Mouse (Mus musculus): ENCODE data around the gene Fgfr2. TPM values are rescaled to one million over a fixed set of nuclear protein-coding genes. Genes with fewer than 3 reads are reported as not detected.

Gene Fgfr2
- polyA plus RNA-seq, 1 experiment from 2014 or later, result 92.0 TPM

DNA sequence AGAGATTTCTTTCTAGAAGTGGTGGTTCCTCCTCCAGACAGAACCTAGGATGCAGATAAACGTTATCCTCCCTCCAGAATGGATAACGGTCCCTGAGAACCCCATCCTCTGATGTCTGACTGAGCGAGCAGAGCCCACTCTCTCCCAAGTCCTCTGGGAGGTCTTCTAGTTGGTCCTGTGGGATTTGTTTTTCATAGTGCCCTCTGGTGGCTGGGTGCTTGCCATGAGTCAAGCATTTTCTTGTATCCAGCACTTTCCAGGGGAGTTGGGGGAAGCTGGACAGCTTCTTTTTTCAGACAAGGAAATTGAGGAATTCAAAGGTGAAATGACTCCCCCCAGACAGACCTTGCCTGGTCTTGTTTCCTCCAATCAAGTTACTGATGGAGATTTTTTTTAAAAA lies 651.8 kb downstream of the Fgfr2 start:
- H3K27ac ChIP-seq (ENCODE audit: low read depth, low read length), result no peak overlapping the region
- no peaks in the 10 kb centered on the region for H3K4me1 ChIP-seq (ENCODE audit: control insufficient read depth, insufficient read depth, low read length)
- H3K4me2 ChIP-seq, result no peak overlapping the region
- ATAC-seq (ENCODE audit: low FRiP score), result no peak
- no peak overlapping the region for H3K9ac ChIP-seq (ENCODE audit: low read length)
- no peaks in the 10 kb centered on the region for H3K36me3 ChIP-seq (ENCODE audit: control insufficient read depth, insufficient read depth, low read length)
- no peaks in the 10 kb centered on the region; the same call in 1 of the 2 replicates for H3K27me3 ChIP-seq (ENCODE audit: control insufficient read depth, insufficient read depth, low read length)
- H3K9me3 ChIP-seq (ENCODE audit: control insufficient read depth, low read length), result no peaks in the 10 kb centered on the region
- WGBS, result 44% methylated on average over 3 of the region's 3 CpGs
- no peak for DNase-seq (ENCODE audit: low spot score, missing footprints)
- no peak overlapping the region for H3K4me3 ChIP-seq (ENCODE audit: low read depth, low read length)

DNA sequence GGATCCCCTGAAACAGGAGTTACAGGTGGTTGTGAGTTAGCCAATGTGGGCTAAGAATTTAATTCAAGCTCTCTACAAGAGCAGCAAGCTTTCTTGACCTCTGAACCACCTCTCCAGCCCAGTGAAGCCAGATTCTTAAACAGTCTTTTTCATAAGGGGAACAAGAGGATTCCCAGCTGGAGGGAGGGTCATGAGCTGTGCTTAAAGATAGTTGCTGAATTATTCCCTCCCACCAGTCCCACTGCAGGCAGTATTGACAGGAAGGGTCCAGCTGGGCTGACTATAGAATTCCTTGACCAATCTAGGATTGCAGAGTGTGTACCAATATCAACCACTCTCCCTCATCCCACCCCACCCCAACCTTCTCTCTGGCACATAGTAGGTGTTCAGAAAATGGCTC lies 654.8 kb downstream of the Fgfr2 start:
- Histone ChIP-seq H3K9me3 (ENCODE audit: control insufficient read depth, low read length) (no peaks in the 10 kb centered on the region), H3K4me3 (ENCODE audit: low read depth, low read length) (no peak overlapping the region), H3K9ac (ENCODE audit: low read length) (no peak overlapping the region), H3K4me2 (no peak overlapping the region), H3K27ac (ENCODE audit: low read depth, low read length) (no peak overlapping the region), H3K4me1 (ENCODE audit: control insufficient read depth, insufficient read depth, low read length) (no peaks in the 10 kb centered on the region), H3K27me3 (ENCODE audit: control insufficient read depth, insufficient read depth, low read length) (no peaks in the 10 kb centered on the region), H3K36me3 (ENCODE audit: control insufficient read depth, insufficient read depth, low read length) (no peaks in the 10 kb centered on the region)
- ATAC-seq (ENCODE audit: low FRiP score) (no peak), DNase-seq (ENCODE audit: low spot score, missing footprints) (no peak)

GRCm38 (mm10) chr7:132465897-132466296 lies 657.3 kb downstream of the Fgfr2 start:
- Histone ChIP-seq H3K9me3 (ENCODE audit: control insufficient read depth, low read length) (no peaks in the 10 kb centered on the region), H3K27ac (ENCODE audit: low read depth, low read length) (no peak overlapping the region), H3K36me3 (ENCODE audit: control insufficient read depth, insufficient read depth, low read length) (no peaks in the 10 kb centered on the region), H3K4me1 (ENCODE audit: control insufficient read depth, insufficient read depth, low read length) (no peaks in the 10 kb centered on the region), H3K4me2 (no peak overlapping the region), H3K9ac (ENCODE audit: low read length) (no peak overlapping the region), H3K4me3 (ENCODE audit: low read depth, low read length) (no peak overlapping the region), H3K27me3 (ENCODE audit: control insufficient read depth, insufficient read depth, low read length) (no peaks in the 10 kb centered on the region)
- WGBS, result 91% methylated on average over 5 of the region's 5 CpGs
- DNase-seq (ENCODE audit: low spot score, missing footprints), result no peak
- no peak for ATAC-seq (ENCODE audit: low FRiP score)

GRCm38 (mm10) chr7:132464894-132465293 lies 658.3 kb downstream of the Fgfr2 start:
- H3K9ac ChIP-seq (ENCODE audit: low read length), result no peak overlapping the region
- no peak overlapping the region for H3K4me3 ChIP-seq (ENCODE audit: low read depth, low read length)
- DNase-seq (ENCODE audit: low spot score, missing footprints) (no peak), ATAC-seq (ENCODE audit: low FRiP score) (no peak)
- H3K36me3 ChIP-seq (ENCODE audit: control insufficient read depth, insufficient read depth, low read length), result no peaks in the 10 kb centered on the region
- WGBS, result 78% methylated on average over 1 of the region's 1 CpGs
- H3K4me1 ChIP-seq (ENCODE audit: control insufficient read depth, insufficient read depth, low read length), result no peaks in the 10 kb centered on the region
- no peaks in the 10 kb centered on the region for H3K9me3 ChIP-seq (ENCODE audit: control insufficient read depth, low read length)
- no peaks in the 10 kb centered on the region for H3K27me3 ChIP-seq (ENCODE audit: control insufficient read depth, insufficient read depth, low read length)
- H3K27ac ChIP-seq (ENCODE audit: low read depth, low read length), result no peak overlapping the region
- no peak overlapping the region for H3K4me2 ChIP-seq

GRCm38 (mm10) chr7:132458493-132458892 lies 664.7 kb downstream of the Fgfr2 start:
- Histone ChIP-seq H3K27me3 (ENCODE audit: control insufficient read depth, insufficient read depth, low read length) (no peaks in the 10 kb centered on the region; the same call in 1 of the 2 replicates), H3K9me3 (ENCODE audit: control insufficient read depth, low read length) (no peaks in the 10 kb centered on the region; the same call in 1 of the 2 replicates), H3K9ac (ENCODE audit: low read length) (no peak overlapping the region), H3K36me3 (ENCODE audit: control insufficient read depth, insufficient read depth, low read length) (no peaks in the 10 kb centered on the region), H3K27ac (ENCODE audit: low read depth, low read length) (peak overlapping the region; percentile 31; the same call in 1 of the 2 replicates), H3K4me3 (ENCODE audit: low read depth, low read length) (no peak overlapping the region), H3K4me2 (no peak overlapping the region), H3K4me1 (ENCODE audit: control insufficient read depth, insufficient read depth, low read length) (peaks cover 13% of the 10 kb centered on the region)
- ATAC-seq (ENCODE audit: low FRiP score) (no peak), DNase-seq (ENCODE audit: low spot score, missing footprints) (no peak)
- WGBS, result 41% methylated on average over 7 of the region's 7 CpGs

GRCm38 (mm10) chr7:132455071-132455720 lies 668.0 kb downstream of the Fgfr2 start:
- Histone ChIP-seq H3K36me3 (ENCODE audit: control insufficient read depth, insufficient read depth, low read length) (no peaks in the 10 kb centered on the region), H3K27ac (ENCODE audit: low read depth, low read length) (no peak overlapping the region), H3K9me3 (ENCODE audit: control insufficient read depth, low read length) (no peaks in the 10 kb centered on the region; the same call in 1 of the 2 replicates), H3K4me3 (ENCODE audit: low read depth, low read length) (no peak overlapping the region), H3K27me3 (ENCODE audit: control insufficient read depth, insufficient read depth, low read length) (no peaks in the 10 kb centered on the region; the same call in 1 of the 2 replicates), H3K4me2 (no peak overlapping the region), H3K4me1 (ENCODE audit: control insufficient read depth, insufficient read depth, low read length) (peaks cover 13% of the 10 kb centered on the region), H3K9ac (ENCODE audit: low read length) (no peak overlapping the region)
- WGBS, result 42% methylated on average over 11 of the region's 11 CpGs
- no peak for DNase-seq (ENCODE audit: low spot score, missing footprints)
- ATAC-seq (ENCODE audit: low FRiP score), result no peak

- no peaks in the 10 kb centered on the region; the same call in 1 of the 2 replicates for H3K27me3 ChIP-seq (ENCODE audit: control insufficient read depth, insufficient read depth, low read length)
- no peaks in the 10 kb centered on the region for H3K36me3 ChIP-seq (ENCODE audit: control insufficient read depth, insufficient read depth, low read length)
- H3K9ac ChIP-seq (ENCODE audit: low read length), result no peak overlapping the region
- H3K4me2 ChIP-seq, result no peak overlapping the region
- H3K9me3 ChIP-seq (ENCODE audit: control insufficient read depth, low read length), result no peaks in the 10 kb centered on the region; the same call in 1 of the 2 replicates
- H3K4me3 ChIP-seq (ENCODE audit: low read depth, low read length), result no peak overlapping the region
- no peak overlapping the region for H3K27ac ChIP-seq (ENCODE audit: low read depth, low read length)
- DNase-seq (ENCODE audit: low spot score, missing footprints), result no peak
- WGBS, result 83% methylated on average over 6 of the region's 6 CpGs
- no peaks in the 10 kb centered on the region for H3K4me1 ChIP-seq (ENCODE audit: control insufficient read depth, insufficient read depth, low read length)
- ATAC-seq (ENCODE audit: low FRiP score), result no peak
Observed at GRCm38 (mm10) chr7:132449891-132450735, 673.0 kb downstream of the Fgfr2 start.

DNA sequence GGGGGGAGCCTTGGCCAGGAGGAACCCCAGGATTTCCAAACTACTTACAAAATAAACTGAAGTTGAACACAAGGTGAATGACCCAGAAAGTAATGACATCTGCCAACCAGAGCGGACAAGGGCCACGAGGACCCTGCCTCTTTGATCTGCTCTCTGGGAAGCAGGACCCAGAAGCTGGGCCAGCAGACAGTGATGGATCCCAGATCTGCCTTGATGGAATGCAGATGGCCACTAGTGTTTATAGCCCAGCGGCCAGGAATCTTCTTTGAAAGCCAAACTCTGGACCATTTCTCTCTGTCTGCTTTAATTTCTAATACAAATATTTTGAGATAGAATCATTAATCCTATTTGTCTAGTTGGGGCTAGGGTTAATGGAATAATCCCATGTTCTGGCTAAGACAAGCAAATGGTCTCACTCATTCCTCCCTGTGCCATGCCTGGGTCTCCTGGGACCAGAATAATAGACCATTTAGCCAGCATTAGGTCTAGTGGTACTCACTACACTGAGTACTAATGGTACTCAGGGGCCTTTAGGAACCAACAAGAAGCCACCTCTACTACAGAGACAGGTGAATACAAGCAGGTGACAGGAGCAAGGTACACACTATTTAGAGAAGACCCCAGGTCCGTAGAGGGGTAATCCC lies 674.5 kb downstream of the Fgfr2 start:
- Histone ChIP-seq H3K4me2 (no peak overlapping the region), H3K9ac (ENCODE audit: low read length) (no peak overlapping the region), H3K27ac (ENCODE audit: low read depth, low read length) (no peak overlapping the region), H3K27me3 (ENCODE audit: control insufficient read depth, insufficient read depth, low read length) (no peaks in the 10 kb centered on the region; the same call in 1 of the 2 replicates), H3K36me3 (ENCODE audit: control insufficient read depth, insufficient read depth, low read length) (no peaks in the 10 kb centered on the region), H3K4me1 (ENCODE audit: control insufficient read depth, insufficient read depth, low read length) (no peaks in the 10 kb centered on the region), H3K9me3 (ENCODE audit: control insufficient read depth, low read length) (no peaks in the 10 kb centered on the region; the same call in 1 of the 2 replicates), H3K4me3 (ENCODE audit: low read depth, low read length) (no peak overlapping the region)
- 78% methylated on average over 4 of the region's 4 CpGs for WGBS
- DNase-seq (ENCODE audit: low spot score, missing footprints), result no peak
- no peak for ATAC-seq (ENCODE audit: low FRiP score)

- no peak overlapping the region for H3K9ac ChIP-seq (ENCODE audit: low read length)
- 83% methylated on average over 5 of the region's 5 CpGs for WGBS
Observed at GRCm38 (mm10) chr7:132447558-132447957, 675.6 kb downstream of the Fgfr2 start.

More at GRCm38 (mm10) chr7:132447558-132447957, 675.6 kb downstream of the Fgfr2 start:
- Histone ChIP-seq H3K4me3 (ENCODE audit: low read depth, low read length) (no peak overlapping the region), H3K4me1 (ENCODE audit: control insufficient read depth, insufficient read depth, low read length) (no peaks in the 10 kb centered on the region), H3K27ac (ENCODE audit: low read depth, low read length) (no peak overlapping the region), H3K4me2 (no peak overlapping the region), H3K9me3 (ENCODE audit: control insufficient read depth, low read length) (no peaks in the 10 kb centered on the region), H3K27me3 (ENCODE audit: control insufficient read depth, insufficient read depth, low read length) (no peaks in the 10 kb centered on the region), H3K36me3 (ENCODE audit: control insufficient read depth, insufficient read depth, low read length) (no peaks in the 10 kb centered on the region)
- ATAC-seq (ENCODE audit: low FRiP score), result no peak
- no peak for DNase-seq (ENCODE audit: low spot score, missing footprints)
